Mouse (Mus musculus) liver, postnatal 0 days (tissue): ENCODE measurements around the gene Gm815. TPM values are rescaled to one million over a fixed set of nuclear protein-coding genes. Genes with fewer than 3 reads are reported as not detected.

Source experiments
- ATAC-seq: fragments of 200-750 bp; cut with Nextera tagmentation; 2 replicates; pipeline ENCODE4 v1.8.0; 2017; ENCODE audit warnings: mild to moderate bottlenecking, moderate library complexity
- DNase-seq: peaks from one replicate; pipeline ENCODE4 v3.0.0-alpha.2; 2016
- H3K27ac ChIP-seq: fragments of 300-500 bp; sonication (generic); 2 replicates; pipeline ENCODE4 v1.5.1; 2014; ENCODE audit warnings: antibody characterized with exemption, moderate library complexity, mild to moderate bottlenecking, low read depth
- H3K27me3 ChIP-seq: fragments of 300-500 bp; sonication (generic); 2 replicates; pipeline ENCODE4 v1.6.1; 2014; ENCODE audit warnings: low read length, control low read depth, mixed read lengths; ENCODE audit not compliant: insufficient read depth
- H3K36me3 ChIP-seq: fragments of 300-500 bp; sonication (generic); replicated peaks from 2 replicates; pipeline ENCODE4 v1.6.1; 2014; ENCODE audit warnings: mild to moderate bottlenecking, control low read depth, low read length, moderate library complexity, mixed read lengths; ENCODE audit not compliant: insufficient read depth
- H3K4me1 ChIP-seq: fragments of 300-500 bp; sonication (generic); 2 replicates; pipeline ENCODE4 v1.6.1; 2014; ENCODE audit warnings: antibody characterized with exemption, mild to moderate bottlenecking, control low read depth; ENCODE audit not compliant: insufficient read depth
- H3K4me2 ChIP-seq: fragments of 300-500 bp; sonication (generic); 2 replicates; pipeline ENCODE4 v1.6.1; 2014; ENCODE audit warnings: low read depth, mild to moderate bottlenecking, low read length, moderate library complexity, mixed read lengths
- H3K4me3 ChIP-seq: fragments of 300-500 bp; sonication (generic); 2 replicates; pipeline ENCODE4 v1.5.1; 2014; ENCODE audit warnings: low read depth, low read length
- H3K9ac ChIP-seq: fragments of 300-500 bp; sonication (generic); replicated peaks from 2 replicates; pipeline ENCODE4 v1.6.1; 2014; ENCODE audit warnings: mild to moderate bottlenecking, moderate library complexity
- H3K9me3 ChIP-seq: fragments of 300-500 bp; sonication (generic); 2 replicates; pipeline ENCODE4 v1.6.1; 2016; ENCODE audit warnings: mild to moderate bottlenecking, control low read depth, low read length, mixed read lengths
- CTCF ChIP-seq: sonication (generic); IDR thresholded peaks from 2 replicates; pipeline ENCODE4 v1.5.1; 2016; ENCODE audit warnings: antibody characterized with exemption, low read depth
- EP300 ChIP-seq: IDR thresholded peaks from 2 replicates; pipeline ENCODE4 v1.6.1; 2016; ENCODE audit warnings: antibody characterized with exemption, low read depth, mild to moderate bottlenecking
- WGBS: fragments of 180-500 bp; shearing (Covaris S2); extraction: QIAGEN DNeasy Blood & Tissue Kit; methylation state at CpG from one replicate; pipeline ENCODE4 v1.1.7; 2014; ENCODE audit not compliant: insufficient replicate concordance; 5-methylcytosine and 5-hydroxymethylcytosine counted together
- polyA plus RNA-seq: library from polyadenylated mRNA; unstranded; fragments of >200 nt; fragmentation: Nextera tagmentation; extraction: Ambion mirVana; gene quantifications from 2 replicates; pipeline ENCODE4 v1.2.1, GENCODE M21; 2015

Gene Gm815
- polyA plus RNA-seq, 1 experiment from 2014 or later: not detected

DNA sequence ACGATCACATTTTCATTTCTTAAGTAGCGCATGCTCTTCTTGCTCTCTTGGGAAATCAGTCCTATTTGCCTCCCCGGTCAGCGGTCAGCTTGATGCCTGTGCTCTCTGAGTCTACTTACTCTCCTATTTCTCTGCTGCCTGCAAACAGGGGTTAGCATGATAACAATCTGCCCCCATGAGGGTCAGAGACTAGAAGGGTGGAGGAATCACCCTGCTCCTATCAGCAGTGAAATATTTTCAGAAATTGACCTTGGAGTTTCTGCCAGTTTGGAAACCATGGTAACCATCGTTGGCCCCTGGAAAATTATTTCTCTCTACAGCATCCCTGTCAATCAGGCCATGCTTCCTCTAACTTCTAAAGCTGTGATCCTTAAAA lies 26.5 kb upstream of the Gm815 start:
- H3K4me2 ChIP-seq: no peak overlapping the region
- 76% methylated on average over 5 of the region's 5 CpGs for WGBS
- no peaks in the 10 kb centered on the region for H3K4me1 ChIP-seq
- no peak overlapping the region for H3K27ac ChIP-seq
- H3K36me3 ChIP-seq: no peaks in the 10 kb centered on the region
- H3K9ac ChIP-seq: no peak overlapping the region
- no peaks in the 10 kb centered on the region for H3K27me3 ChIP-seq
- H3K4me3 ChIP-seq: no peak overlapping the region
- no peak for DNase-seq
- TF ChIP-seq CTCF (no peak), EP300 (no peak)
- ATAC-seq: no peak
- no peaks in the 10 kb centered on the region for H3K9me3 ChIP-seq

GRCm38 (mm10) chr19:26863662-26864061 lies 22.0 kb upstream of the Gm815 start:
- WGBS: 50% methylated on average over 5 of the region's 5 CpGs
- H3K27ac ChIP-seq: no peak overlapping the region
- H3K4me1 ChIP-seq: no peaks in the 10 kb centered on the region
- H3K36me3 ChIP-seq: no peaks in the 10 kb centered on the region
- no peaks in the 10 kb centered on the region for H3K27me3 ChIP-seq
- no peak overlapping the region for H3K9ac ChIP-seq
- no peak overlapping the region for H3K4me3 ChIP-seq
- DNase-seq (no peak), ATAC-seq (no peak)
- no peak overlapping the region for H3K4me2 ChIP-seq
- TF ChIP-seq EP300 (no peak), CTCF (no peak)
- no peaks in the 10 kb centered on the region for H3K9me3 ChIP-seq

DNA sequence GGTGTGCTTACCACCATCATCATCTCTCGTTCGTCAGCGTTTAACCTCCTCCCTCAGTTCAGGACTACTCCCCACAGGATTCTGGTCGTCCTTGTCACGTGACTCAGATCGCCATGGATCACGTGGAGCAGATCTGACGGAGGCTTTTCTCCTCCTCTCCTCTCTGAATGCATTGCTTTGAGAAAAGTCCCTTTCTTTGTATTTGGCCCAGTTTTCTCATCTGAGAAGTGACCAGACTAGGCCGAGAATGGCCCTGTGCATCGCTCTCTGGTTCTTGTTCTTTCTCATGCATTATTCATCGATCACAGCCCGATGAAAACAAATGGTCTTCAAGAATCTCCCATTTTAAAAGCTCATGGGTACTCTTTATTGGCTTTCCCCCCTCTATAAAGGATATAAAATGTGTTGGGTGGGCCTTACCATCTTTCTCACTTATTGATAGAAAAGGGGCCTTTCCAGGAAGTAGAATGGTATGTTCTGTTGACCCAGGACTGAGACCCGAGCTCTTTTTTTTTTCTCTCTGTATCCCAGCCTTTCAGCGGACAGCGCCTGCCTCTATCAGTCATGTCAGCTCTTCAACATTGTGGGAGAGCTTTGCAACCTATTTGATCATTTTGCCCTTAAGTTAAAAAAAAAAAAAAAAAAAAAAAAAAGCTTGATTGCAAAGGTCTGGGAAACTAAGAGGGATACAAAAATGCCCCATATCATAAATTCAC lies 20.5 kb upstream of the Gm815 start:
- WGBS: 84% methylated on average over 15 of the region's 15 CpGs
- Histone ChIP-seq H3K27me3 (no peaks in the 10 kb centered on the region), H3K4me3 (no peak overlapping the region), H3K4me2 (no peak overlapping the region), H3K27ac (no peak overlapping the region), H3K36me3 (no peaks in the 10 kb centered on the region), H3K9me3 (no peaks in the 10 kb centered on the region), H3K4me1 (no peaks in the 10 kb centered on the region), H3K9ac (no peak overlapping the region)
- ATAC-seq (no peak), DNase-seq (no peak)
- TF ChIP-seq CTCF (no peak), EP300 (no peak)

DNA sequence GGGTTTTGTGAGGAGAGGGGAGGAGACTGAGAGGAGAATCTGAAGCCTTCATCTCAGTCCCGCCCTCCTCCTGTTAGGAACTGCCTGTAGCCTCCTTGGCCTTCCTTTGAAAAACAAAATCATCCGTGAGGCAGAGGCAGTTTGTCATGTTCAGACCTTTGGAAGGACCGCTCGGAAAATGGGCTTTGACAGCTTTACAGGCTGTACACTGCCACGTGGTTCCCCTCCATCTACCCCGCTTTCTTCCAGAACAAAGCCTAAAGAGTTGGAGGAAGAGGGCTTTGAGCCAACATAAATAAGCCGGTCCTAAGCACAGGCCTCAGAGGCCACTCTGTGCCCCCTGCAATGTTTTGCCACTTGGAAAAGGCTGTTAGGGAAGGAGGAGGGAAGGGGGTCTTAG lies 19.9 kb upstream of the Gm815 start:
- H3K9me3 ChIP-seq: no peaks in the 10 kb centered on the region
- no peaks in the 10 kb centered on the region for H3K4me1 ChIP-seq
- no peaks in the 10 kb centered on the region for H3K36me3 ChIP-seq
- no peak for TF ChIP-seq EP300
- no peak for TF ChIP-seq CTCF
- H3K4me3 ChIP-seq: no peak overlapping the region
- WGBS: 63% methylated on average over 7 of the region's 7 CpGs
- no peak overlapping the region for H3K9ac ChIP-seq
- no peak for DNase-seq
- H3K27ac ChIP-seq: no peak overlapping the region
- no peaks in the 10 kb centered on the region for H3K27me3 ChIP-seq
- no peak for ATAC-seq
- H3K4me2 ChIP-seq: no peak overlapping the region

DNA sequence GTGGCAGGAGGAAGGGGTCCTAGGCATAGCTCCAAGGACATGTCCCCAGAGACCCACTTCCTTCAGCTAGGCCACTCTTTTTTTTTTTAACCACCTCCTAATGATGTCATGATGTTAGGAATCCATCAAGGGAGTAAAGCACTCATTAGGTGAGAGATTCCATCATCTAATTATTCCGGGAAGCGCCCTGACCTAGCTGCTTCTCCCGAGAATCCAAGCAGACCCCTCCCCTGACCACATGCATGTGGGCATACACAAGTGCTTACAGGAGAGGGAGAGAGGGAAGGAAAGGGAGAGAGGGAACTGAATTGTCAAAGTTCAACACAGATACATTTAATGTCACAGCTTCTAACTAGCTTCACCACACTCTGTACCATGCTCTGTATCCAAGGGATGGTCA lies 16.1 kb upstream of the Gm815 start:
- TF ChIP-seq CTCF (no peak), EP300 (no peak)
- WGBS: 61% methylated on average over 3 of the region's 3 CpGs
- Histone ChIP-seq H3K9me3 (no peaks in the 10 kb centered on the region), H3K36me3 (no peaks in the 10 kb centered on the region), H3K4me2 (no peak overlapping the region), H3K4me1 (no peaks in the 10 kb centered on the region), H3K27ac (no peak overlapping the region), H3K4me3 (no peak overlapping the region), H3K27me3 (no peaks in the 10 kb centered on the region), H3K9ac (no peak overlapping the region)
- DNase-seq: no peak
- ATAC-seq: no peak

GRCm38 (mm10) chr19:26870280-26870679 lies 15.4 kb upstream of the Gm815 start:
- no peaks in the 10 kb centered on the region for H3K36me3 ChIP-seq
- no peak overlapping the region for H3K4me2 ChIP-seq
- WGBS: 71% methylated on average over 7 of the region's 7 CpGs
- TF ChIP-seq CTCF (no peak), EP300 (no peak)
- H3K27me3 ChIP-seq: no peaks in the 10 kb centered on the region
- H3K4me3 ChIP-seq: no peak overlapping the region
- H3K9ac ChIP-seq: no peak overlapping the region
- no peak for ATAC-seq
- H3K27ac ChIP-seq: no peak overlapping the region
- DNase-seq: no peak
- H3K4me1 ChIP-seq: no peaks in the 10 kb centered on the region
- no peaks in the 10 kb centered on the region for H3K9me3 ChIP-seq

DNA sequence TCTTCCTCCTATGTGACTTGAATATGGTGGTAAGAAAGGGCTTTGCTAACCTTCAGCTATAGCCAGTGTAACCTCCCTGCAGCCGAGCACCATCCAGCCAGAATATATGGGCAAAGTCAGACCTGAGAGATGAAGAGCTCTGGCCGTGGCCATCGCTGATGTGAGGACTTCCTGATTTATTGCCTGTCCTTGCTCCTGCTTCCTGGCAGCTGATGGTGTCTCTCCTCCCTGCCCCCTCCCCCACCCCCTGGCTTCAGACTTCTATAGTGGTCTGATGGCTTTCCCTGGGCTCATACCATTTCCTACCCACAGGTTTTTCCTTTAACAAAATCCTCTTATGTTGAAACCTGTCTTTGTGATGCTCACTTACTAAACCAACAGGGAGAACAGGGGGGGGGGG lies 14.6 kb upstream of the Gm815 start:
- Histone ChIP-seq H3K27ac (no peak overlapping the region), H3K4me2 (no peak overlapping the region), H3K27me3 (no peaks in the 10 kb centered on the region), H3K4me3 (no peak overlapping the region), H3K9ac (no peak overlapping the region), H3K36me3 (no peaks in the 10 kb centered on the region), H3K4me1 (no peaks in the 10 kb centered on the region), H3K9me3 (no peaks in the 10 kb centered on the region)
- TF ChIP-seq EP300 (no peak), CTCF (no peak)
- DNase-seq (no peak), ATAC-seq (no peak)
- 34% methylated on average over 3 of the region's 3 CpGs for WGBS
